Mouse (Mus musculus) ES-Bruce4 (cell line): ENCODE measurements around the gene Bahcc1. TPM values are rescaled to one million over a fixed set of nuclear protein-coding genes. Genes with fewer than 3 reads are reported as not detected.

Source experiments
- H3K27ac ChIP-seq: 2 replicates; pipeline ENCODE4 v1.5.1; 2012; ENCODE audit warnings: low read length, inconsistent platforms; ENCODE audit not compliant: insufficient read depth
- H3K27me3 ChIP-seq: 2 replicates; pipeline ENCODE4 v1.6.1; 2012; ENCODE audit warnings: mild to moderate bottlenecking, low read length, inconsistent platforms; ENCODE audit not compliant: control insufficient read depth, poor library complexity, insufficient read depth, severe bottlenecking
- H3K36me3 ChIP-seq: 2 replicates; pipeline ENCODE4 v1.6.1; 2012; ENCODE audit warnings: inconsistent platforms, mild to moderate bottlenecking, low read length, moderate library complexity; ENCODE audit not compliant: control insufficient read depth, poor library complexity, insufficient read depth, severe bottlenecking
- H3K4me1 ChIP-seq: one replicate; pipeline ENCODE4 v1.8.1; 2011; ENCODE audit warnings: low read length; ENCODE audit not compliant: control insufficient read depth, insufficient read depth
- H3K4me3 ChIP-seq: 2 replicates; pipeline ENCODE4 v1.5.1; 2011; ENCODE audit warnings: low read depth, mild to moderate bottlenecking, low read length
- H3K9ac ChIP-seq: 2 replicates; pipeline ENCODE4 v1.6.1; 2012; ENCODE audit warnings: low read depth, mild to moderate bottlenecking, inconsistent platforms; ENCODE audit not compliant: poor library complexity, severe bottlenecking
- H3K9me3 ChIP-seq: replicated peaks from 2 replicates; pipeline ENCODE4 v1.6.1; 2012; ENCODE audit warnings: mild to moderate bottlenecking, low read length, inconsistent platforms; ENCODE audit not compliant: control insufficient read depth, poor library complexity, insufficient read depth, severe bottlenecking
- CTCF ChIP-seq: IDR thresholded peaks from one replicate; pipeline ENCODE4 v1.8.1; 2011; ENCODE audit warnings: low read depth, low read length
- EP300 ChIP-seq: IDR thresholded peaks from 2 replicates; pipeline ENCODE4 v1.6.1; 2011; ENCODE audit warnings: low read depth, low read length; ENCODE audit not compliant: insufficient read depth
- POLR2A ChIP-seq: IDR thresholded peaks from one replicate; pipeline ENCODE4 v1.8.1; 2011; ENCODE audit warnings: low read length; ENCODE audit not compliant: insufficient read depth
- polyA plus RNA-seq: library from polyadenylated mRNA; stranded (reverse); fragments of >200 nt; gene quantifications from 2 replicates; pipeline ENCODE4 v1.2.4, GENCODE M21; 2011; ENCODE audit warnings: low read depth; ENCODE audit not compliant: missing spikeins, insufficient read depth, insufficient read length

Bahcc1 gene
- polyA plus RNA-seq, 1 experiment, result 21.6 TPM

GRCm38 (mm10) chr11:120279335-120279734 is 46.6 kb downstream of the Bahcc1 start:
- Histone ChIP-seq H3K27ac (no peak overlapping the region), H3K4me3 (no peak overlapping the region), H3K36me3 (peaks cover 9% of the 10 kb centered on the region; the same call in 1 of the 2 replicates)

GRCm38 (mm10) chr11:120280281-120280773 is 47.6 kb downstream of the Bahcc1 start:
- Histone ChIP-seq H3K27ac (no peak overlapping the region), H3K36me3 (0 out of 2 replicates have a peak, but pooled peaks cover 3% of the 10 kb centered on the region), H3K4me1 (no peaks in the 10 kb centered on the region), H3K9ac (no peak overlapping the region), H3K4me3 (no peak overlapping the region), H3K9me3 (no peaks in the 10 kb centered on the region), H3K27me3 (no peaks in the 10 kb centered on the region)
- peak; percentile 70 for TF ChIP-seq CTCF
- TF ChIP-seq POLR2A, result no peak

More at GRCm38 (mm10) chr11:120279335-120279734, 46.6 kb downstream of the Bahcc1 start:
- Histone ChIP-seq H3K4me1 (no peaks in the 10 kb centered on the region), H3K27me3 (no peaks in the 10 kb centered on the region), H3K9me3 (no peaks in the 10 kb centered on the region), H3K9ac (no peak overlapping the region)
- TF ChIP-seq EP300, result no peak
- no peak for TF ChIP-seq CTCF
- TF ChIP-seq POLR2A, result no peak

GRCm38 (mm10) chr11:120280774-120281173 is 48.0 kb downstream of the Bahcc1 start:
- Histone ChIP-seq H3K27ac (no peak overlapping the region), H3K9me3 (no peaks in the 10 kb centered on the region), H3K4me3 (no peak overlapping the region), H3K36me3 (0 out of 2 replicates have a peak, but pooled peaks cover 3% of the 10 kb centered on the region), H3K27me3 (no peaks in the 10 kb centered on the region), H3K4me1 (no peaks in the 10 kb centered on the region), H3K9ac (no peak overlapping the region)
- TF ChIP-seq CTCF (no peak), POLR2A (no peak), EP300 (no peak)

- Histone ChIP-seq H3K4me3 (no peak overlapping the region), H3K4me1 (no peaks in the 10 kb centered on the region), H3K9me3 (no peaks in the 10 kb centered on the region), H3K27ac (no peak overlapping the region), H3K27me3 (no peaks in the 10 kb centered on the region), H3K9ac (no peak overlapping the region), H3K36me3 (0 out of 2 replicates have a peak, but pooled peaks cover under 1% of the 10 kb centered on the region)
- TF ChIP-seq EP300, result no peak
- no peak for TF ChIP-seq POLR2A
- TF ChIP-seq CTCF, result no peak
Observed at GRCm38 (mm10) chr11:120281197-120281596, 48.5 kb downstream of the Bahcc1 start.

GRCm38 (mm10) chr11:120283542-120283941 is 50.8 kb downstream of the Bahcc1 start:
- H3K27me3 ChIP-seq, result no peaks in the 10 kb centered on the region
- H3K36me3 ChIP-seq, result no peaks in the 10 kb centered on the region
- H3K4me3 ChIP-seq, result no peak overlapping the region
- TF ChIP-seq CTCF (no peak), POLR2A (no peak), EP300 (no peak)
- no peak overlapping the region for H3K9ac ChIP-seq
- no peaks in the 10 kb centered on the region for H3K4me1 ChIP-seq
- H3K9me3 ChIP-seq, result no peaks in the 10 kb centered on the region
- no peak overlapping the region for H3K27ac ChIP-seq

- no peak for TF ChIP-seq EP300
- no peak for TF ChIP-seq CTCF
- TF ChIP-seq POLR2A, result no peak
- H3K27ac ChIP-seq, result no peak overlapping the region
- no peaks in the 10 kb centered on the region for H3K4me1 ChIP-seq
- H3K4me3 ChIP-seq, result no peak overlapping the region
- no peak overlapping the region for H3K9ac ChIP-seq
- no peaks in the 10 kb centered on the region for H3K27me3 ChIP-seq
- no peaks in the 10 kb centered on the region for H3K9me3 ChIP-seq
- H3K36me3 ChIP-seq, result no peaks in the 10 kb centered on the region
Observed at GRCm38 (mm10) chr11:120289644-120290043, 56.9 kb downstream of the Bahcc1 start.
